Mouse (Mus musculus) intestine, embryonic 16.5 days (tissue): ENCODE measurements around the gene Creb3l2. TPM values are rescaled to one million over a fixed set of nuclear protein-coding genes. Genes with fewer than 3 reads are reported as not detected.

Experiments used
- ATAC-seq: fragments of 200-750 bp; cut with Nextera tagmentation; 2 replicates; pipeline ENCODE4 v1.8.0; 2017; ENCODE audit warnings: moderate TSS enrichment, moderate library complexity
- H3K27ac ChIP-seq: fragments of 300-500 bp; sonication (generic); 2 replicates; pipeline ENCODE4 v1.5.1; 2014; ENCODE audit warnings: mild to moderate bottlenecking, low read length
- H3K27me3 ChIP-seq: fragments of 300-500 bp; sonication (generic); replicated peaks from 2 replicates; pipeline ENCODE4 v1.6.1; 2014; ENCODE audit warnings: low read length, control low read depth, mixed read lengths; ENCODE audit not compliant: control insufficient read depth, insufficient read depth
- H3K36me3 ChIP-seq: fragments of 300-500 bp; sonication (generic); 2 replicates; pipeline ENCODE4 v1.6.1; 2014; ENCODE audit warnings: low read length, control low read depth; ENCODE audit not compliant: control insufficient read depth, insufficient read depth
- H3K4me1 ChIP-seq: fragments of 300-500 bp; sonication (generic); 2 replicates; pipeline ENCODE4 v1.6.1; 2014; ENCODE audit warnings: low read length, control low read depth, mixed read lengths; ENCODE audit not compliant: control insufficient read depth, insufficient read depth
- H3K4me2 ChIP-seq: fragments of 300-500 bp; sonication (generic); 2 replicates; pipeline ENCODE4 v1.6.1; 2014; ENCODE audit warnings: low read depth, low read length, control low read depth
- H3K4me3 ChIP-seq: fragments of 300-500 bp; sonication (generic); 2 replicates; pipeline ENCODE4 v1.5.1; 2014; ENCODE audit warnings: mild to moderate bottlenecking, low read length
- H3K9ac ChIP-seq: fragments of 300-500 bp; sonication (generic); 2 replicates; pipeline ENCODE4 v1.6.1; 2014; ENCODE audit warnings: low read depth, low read length
- H3K9me3 ChIP-seq: fragments of 300-500 bp; sonication (generic); 2 replicates; pipeline ENCODE4 v1.6.1; 2016; ENCODE audit warnings: low read length, control low read depth; ENCODE audit not compliant: control insufficient read depth
- WGBS: fragments of 180-500 bp; shearing (Covaris S2); extraction: QIAGEN DNeasy Blood & Tissue Kit; methylation state at CpG from one replicate; pipeline ENCODE4 v1.1.7; 2014; 5-methylcytosine and 5-hydroxymethylcytosine counted together
- polyA plus RNA-seq: library from polyadenylated mRNA; unstranded; fragments of >200 nt; fragmentation: Nextera tagmentation; extraction: Ambion mirVana; gene quantifications from 2 replicates; pipeline ENCODE4 v1.2.1, GENCODE M21; 2015

Gene Creb3l2
- polyA plus RNA-seq = 13.4 and 13.9 TPM in 2 replicates

- peak within 1 kb of the TSS; percentile 92 for H3K9ac ChIP-seq
- H3K36me3 ChIP-seq = no peaks in the 10 kb centered on the region
- H3K27ac ChIP-seq = peak within 1 kb of the TSS; percentile 90
- WGBS = under 1% methylated on average over 33 of the region's 33 CpGs
- H3K4me1 ChIP-seq = peaks cover 12% of the 10 kb centered on the region
- peak within 1 kb of the TSS; percentile 88 for H3K4me3 ChIP-seq
- no peaks in the 10 kb centered on the region for H3K9me3 ChIP-seq
- H3K4me2 ChIP-seq = peak within 1 kb of the TSS; percentile 65
- ATAC-seq = peak; percentile 99
- H3K27me3 ChIP-seq = no peaks in the 10 kb centered on the region
Observed at GRCm38 (mm10) chr6:37442041-37442667, at the start of gene Creb3l2. Gene Creb3l2, minus strand, starts transcription at chr6:37442146.

- 47% methylated on average over 4 of the region's 4 CpGs for WGBS
- Histone ChIP-seq H3K4me3 (no peak overlapping the region), H3K4me2 (no peak overlapping the region), H3K27me3 (no peaks in the 10 kb centered on the region), H3K27ac (no peak overlapping the region), H3K9ac (no peak overlapping the region), H3K9me3 (no peaks in the 10 kb centered on the region), H3K36me3 (no peaks in the 10 kb centered on the region), H3K4me1 (no peaks in the 10 kb centered on the region)
- no peak for ATAC-seq
Observed at GRCm38 (mm10) chr6:37486502-37486901, 44.6 kb upstream of the Creb3l2 start.

- H3K36me3 ChIP-seq = no peaks in the 10 kb centered on the region
- H3K4me3 ChIP-seq = no peak overlapping the region
- 58% methylated on average over 1 of the region's 1 CpGs for WGBS
- no peaks in the 10 kb centered on the region for H3K4me1 ChIP-seq
- H3K27ac ChIP-seq = no peak overlapping the region
- H3K9ac ChIP-seq = no peak overlapping the region
- no peak overlapping the region for H3K4me2 ChIP-seq
- no peak for ATAC-seq
- no peaks in the 10 kb centered on the region for H3K27me3 ChIP-seq
- no peaks in the 10 kb centered on the region for H3K9me3 ChIP-seq
Observed at GRCm38 (mm10) chr6:37484588-37485070, 42.7 kb upstream of the Creb3l2 start.

- no peak overlapping the region for H3K4me3 ChIP-seq
- no peak overlapping the region for H3K9ac ChIP-seq
- no peaks in the 10 kb centered on the region for H3K9me3 ChIP-seq
- no peak overlapping the region for H3K4me2 ChIP-seq
- H3K4me1 ChIP-seq = no peaks in the 10 kb centered on the region
- no peak overlapping the region for H3K27ac ChIP-seq
- 36% methylated on average over 5 of the region's 5 CpGs for WGBS
- H3K27me3 ChIP-seq = no peaks in the 10 kb centered on the region
- H3K36me3 ChIP-seq = no peaks in the 10 kb centered on the region
- no peak for ATAC-seq
Observed at GRCm38 (mm10) chr6:37483262-37483661, 41.3 kb upstream of the Creb3l2 start.

GRCm38 (mm10) chr6:37481147-37481546 lies 39.2 kb upstream of the Creb3l2 start:
- H3K4me3 ChIP-seq = no peak overlapping the region
- no peak for ATAC-seq
- H3K4me1 ChIP-seq = no peaks in the 10 kb centered on the region
- WGBS = 80% methylated on average over 3 of the region's 3 CpGs
- H3K4me2 ChIP-seq = no peak overlapping the region
- H3K27ac ChIP-seq = no peak overlapping the region
- H3K9ac ChIP-seq = no peak overlapping the region
- no peaks in the 10 kb centered on the region for H3K27me3 ChIP-seq
- no peaks in the 10 kb centered on the region for H3K9me3 ChIP-seq
- H3K36me3 ChIP-seq = no peaks in the 10 kb centered on the region

GRCm38 (mm10) chr6:37480008-37480407 lies 38.1 kb upstream of the Creb3l2 start:
- no peak overlapping the region for H3K4me3 ChIP-seq
- no peak overlapping the region for H3K27ac ChIP-seq
- no peaks in the 10 kb centered on the region for H3K4me1 ChIP-seq
- H3K36me3 ChIP-seq = no peaks in the 10 kb centered on the region
- no peak for ATAC-seq
- no peaks in the 10 kb centered on the region for H3K27me3 ChIP-seq
- no peak overlapping the region for H3K4me2 ChIP-seq
- no peak overlapping the region for H3K9ac ChIP-seq
- H3K9me3 ChIP-seq = no peaks in the 10 kb centered on the region

GRCm38 (mm10) chr6:37478481-37478880 lies 36.5 kb upstream of the Creb3l2 start:
- Histone ChIP-seq H3K36me3 (no peaks in the 10 kb centered on the region), H3K4me2 (no peak overlapping the region), H3K9ac (no peak overlapping the region), H3K27me3 (no peaks in the 10 kb centered on the region), H3K4me3 (no peak overlapping the region), H3K9me3 (no peaks in the 10 kb centered on the region), H3K4me1 (no peaks in the 10 kb centered on the region), H3K27ac (no peak overlapping the region)
- no peak for ATAC-seq
- WGBS = 88% methylated on average over 2 of the region's 2 CpGs

GRCm38 (mm10) chr6:37473674-37474342 lies 31.9 kb upstream of the Creb3l2 start:
- H3K9ac ChIP-seq = no peak overlapping the region
- H3K4me1 ChIP-seq = no peaks in the 10 kb centered on the region
- ATAC-seq = no peak
- H3K36me3 ChIP-seq = no peaks in the 10 kb centered on the region
- H3K27me3 ChIP-seq = no peaks in the 10 kb centered on the region
- H3K4me2 ChIP-seq = no peak overlapping the region
- H3K27ac ChIP-seq = no peak overlapping the region
- no peaks in the 10 kb centered on the region for H3K9me3 ChIP-seq
- 86% methylated on average over 4 of the region's 4 CpGs for WGBS
- no peak overlapping the region for H3K4me3 ChIP-seq

GRCm38 (mm10) chr6:37470216-37470615 lies 28.3 kb upstream of the Creb3l2 start:
- peak; percentile 90 for ATAC-seq
- Histone ChIP-seq H3K27ac (no peak overlapping the region), H3K4me1 (no peaks in the 10 kb centered on the region), H3K9me3 (no peaks in the 10 kb centered on the region), H3K4me2 (no peak overlapping the region), H3K9ac (no peak overlapping the region), H3K27me3 (no peaks in the 10 kb centered on the region), H3K36me3 (no peaks in the 10 kb centered on the region), H3K4me3 (no peak overlapping the region)
- WGBS = 66% methylated on average over 4 of the region's 4 CpGs
